Mouse (Mus musculus) liver, postnatal 0 days (tissue): ENCODE data around the gene Arhgap20. TPM values are rescaled to one million over a fixed set of nuclear protein-coding genes. Genes with fewer than 3 reads are reported as not detected.

Experiments
- ATAC-seq: fragments of 200-750 bp; cut with Nextera tagmentation; 2 replicates; pipeline ENCODE4 v1.8.0; 2017; ENCODE audit warnings: mild to moderate bottlenecking, moderate library complexity
- DNase-seq: peaks from one replicate; pipeline ENCODE4 v3.0.0-alpha.2; 2016
- H3K27ac ChIP-seq: fragments of 300-500 bp; sonication (generic); 2 replicates; pipeline ENCODE4 v1.5.1; 2014; ENCODE audit warnings: antibody characterized with exemption, moderate library complexity, mild to moderate bottlenecking, low read depth
- H3K27me3 ChIP-seq: fragments of 300-500 bp; sonication (generic); 2 replicates; pipeline ENCODE4 v1.6.1; 2014; ENCODE audit warnings: low read length, control low read depth, mixed read lengths; ENCODE audit not compliant: insufficient read depth
- H3K36me3 ChIP-seq: fragments of 300-500 bp; sonication (generic); replicated peaks from 2 replicates; pipeline ENCODE4 v1.6.1; 2014; ENCODE audit warnings: mild to moderate bottlenecking, control low read depth, low read length, moderate library complexity, mixed read lengths; ENCODE audit not compliant: insufficient read depth
- H3K4me1 ChIP-seq: fragments of 300-500 bp; sonication (generic); 2 replicates; pipeline ENCODE4 v1.6.1; 2014; ENCODE audit warnings: antibody characterized with exemption, mild to moderate bottlenecking, control low read depth; ENCODE audit not compliant: insufficient read depth
- H3K4me2 ChIP-seq: fragments of 300-500 bp; sonication (generic); 2 replicates; pipeline ENCODE4 v1.6.1; 2014; ENCODE audit warnings: low read depth, mild to moderate bottlenecking, low read length, moderate library complexity, mixed read lengths
- H3K4me3 ChIP-seq: fragments of 300-500 bp; sonication (generic); 2 replicates; pipeline ENCODE4 v1.5.1; 2014; ENCODE audit warnings: low read depth, low read length
- H3K9ac ChIP-seq: fragments of 300-500 bp; sonication (generic); replicated peaks from 2 replicates; pipeline ENCODE4 v1.6.1; 2014; ENCODE audit warnings: mild to moderate bottlenecking, moderate library complexity
- H3K9me3 ChIP-seq: fragments of 300-500 bp; sonication (generic); 2 replicates; pipeline ENCODE4 v1.6.1; 2016; ENCODE audit warnings: mild to moderate bottlenecking, control low read depth, low read length, mixed read lengths
- CTCF ChIP-seq: sonication (generic); IDR thresholded peaks from 2 replicates; pipeline ENCODE4 v1.5.1; 2016; ENCODE audit warnings: antibody characterized with exemption, low read depth
- EP300 ChIP-seq: IDR thresholded peaks from 2 replicates; pipeline ENCODE4 v1.6.1; 2016; ENCODE audit warnings: antibody characterized with exemption, low read depth, mild to moderate bottlenecking
- WGBS: fragments of 180-500 bp; shearing (Covaris S2); extraction: QIAGEN DNeasy Blood & Tissue Kit; methylation state at CpG from one replicate; pipeline ENCODE4 v1.1.7; 2014; ENCODE audit not compliant: insufficient replicate concordance; 5-methylcytosine and 5-hydroxymethylcytosine counted together
- polyA plus RNA-seq: library from polyadenylated mRNA; unstranded; fragments of >200 nt; fragmentation: Nextera tagmentation; extraction: Ambion mirVana; gene quantifications from 2 replicates; pipeline ENCODE4 v1.2.1, GENCODE M21; 2015

Gene Arhgap20
- polyA plus RNA-seq, 1 experiment from 2014 or later = 0.02 TPM

DNA sequence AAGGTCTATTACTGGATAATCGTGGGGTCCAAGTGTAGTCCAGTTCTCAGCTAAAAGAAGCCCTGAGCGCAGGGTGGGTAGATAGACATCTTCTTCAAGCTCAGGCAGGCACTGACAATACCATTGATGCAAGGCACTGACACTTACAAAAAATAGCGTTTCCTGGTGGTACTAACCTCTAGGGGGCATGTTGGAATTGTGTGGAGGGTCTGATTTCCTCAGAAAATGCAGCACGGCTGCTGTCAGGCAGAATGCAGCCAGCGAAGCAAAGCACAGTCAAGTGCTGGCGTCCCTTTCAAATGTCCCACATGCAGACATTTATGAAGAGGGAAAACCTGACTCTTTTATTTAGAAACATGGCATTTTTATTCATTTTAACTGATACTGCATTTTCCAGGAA is 22.2 kb downstream of the Arhgap20 start:
- DNase-seq = no peak
- H3K4me2 ChIP-seq = no peak overlapping the region
- H3K27ac ChIP-seq = no peak overlapping the region
- no peak overlapping the region for H3K4me3 ChIP-seq
- no peaks in the 10 kb centered on the region for H3K9me3 ChIP-seq
- H3K4me1 ChIP-seq = no peaks in the 10 kb centered on the region
- H3K27me3 ChIP-seq = 0 out of 2 replicates have a peak, but pooled peaks cover 3% of the 10 kb centered on the region
- no peaks in the 10 kb centered on the region for H3K36me3 ChIP-seq
- TF ChIP-seq CTCF = no peak
- no peak for TF ChIP-seq EP300
- H3K9ac ChIP-seq = no peak overlapping the region
- WGBS = 44% methylated on average over 6 of the region's 6 CpGs
- ATAC-seq = no peak

GRCm38 (mm10) chr9:51788466-51788865 is 23.3 kb downstream of the Arhgap20 start:
- Histone ChIP-seq H3K4me1 (no peaks in the 10 kb centered on the region), H3K9me3 (no peaks in the 10 kb centered on the region), H3K9ac (no peak overlapping the region), H3K27ac (no peak overlapping the region), H3K4me3 (no peak overlapping the region), H3K4me2 (no peak overlapping the region), H3K27me3 (0 out of 2 replicates have a peak, but pooled peaks cover 3% of the 10 kb centered on the region), H3K36me3 (no peaks in the 10 kb centered on the region)
- ATAC-seq (no peak), DNase-seq (no peak)
- WGBS = 31% methylated on average over 1 of the region's 1 CpGs
- TF ChIP-seq EP300 (no peak), CTCF (no peak)

DNA sequence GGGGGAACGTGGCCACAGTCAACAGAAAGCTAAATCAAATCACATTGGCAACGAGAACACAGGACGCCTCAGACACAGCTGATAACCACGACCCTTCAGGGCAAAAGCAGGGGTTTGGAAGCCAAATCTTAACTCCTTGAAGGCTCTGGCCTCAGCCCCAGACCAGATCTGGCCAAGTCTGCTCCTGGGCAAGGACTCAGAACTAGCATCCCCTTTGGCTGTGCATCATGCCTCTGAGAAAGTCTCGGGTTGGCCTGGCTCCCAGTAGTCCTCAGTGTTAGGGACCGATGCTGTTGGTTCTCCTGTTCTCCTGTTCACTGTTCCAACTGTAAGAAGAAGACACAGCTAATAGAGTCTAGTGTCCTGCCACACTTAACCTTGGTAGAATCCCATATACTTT is 30.1 kb downstream of the Arhgap20 start:
- H3K4me3 ChIP-seq = no peak overlapping the region
- H3K9me3 ChIP-seq = no peaks in the 10 kb centered on the region
- no peaks in the 10 kb centered on the region for H3K36me3 ChIP-seq
- H3K27ac ChIP-seq = no peak overlapping the region
- DNase-seq (no peak), ATAC-seq (no peak)
- no peak overlapping the region for H3K9ac ChIP-seq
- WGBS = 71% methylated on average over 6 of the region's 6 CpGs
- H3K4me2 ChIP-seq = no peak overlapping the region
- no peak for TF ChIP-seq CTCF
- TF ChIP-seq EP300 = no peak
- 0 out of 2 replicates have a peak, but pooled peaks cover 3% of the 10 kb centered on the region for H3K27me3 ChIP-seq
- no peaks in the 10 kb centered on the region for H3K4me1 ChIP-seq

GRCm38 (mm10) chr9:51798251-51798650 is 33.1 kb downstream of the Arhgap20 start:
- H3K4me1 ChIP-seq = no peaks in the 10 kb centered on the region
- ATAC-seq = no peak
- no peak overlapping the region for H3K27ac ChIP-seq
- no peak overlapping the region for H3K4me2 ChIP-seq
- TF ChIP-seq EP300 = no peak
- TF ChIP-seq CTCF = no peak
- H3K9me3 ChIP-seq = no peaks in the 10 kb centered on the region
- 74% methylated on average over 5 of the region's 5 CpGs for WGBS
- no peak for DNase-seq
- H3K9ac ChIP-seq = no peak overlapping the region
- no peaks in the 10 kb centered on the region for H3K27me3 ChIP-seq
- H3K4me3 ChIP-seq = no peak overlapping the region
- H3K36me3 ChIP-seq = no peaks in the 10 kb centered on the region

- Histone ChIP-seq H3K4me1 (no peaks in the 10 kb centered on the region), H3K9me3 (no peaks in the 10 kb centered on the region), H3K27ac (no peak overlapping the region), H3K36me3 (no peaks in the 10 kb centered on the region), H3K9ac (no peak overlapping the region), H3K27me3 (no peaks in the 10 kb centered on the region), H3K4me3 (no peak overlapping the region), H3K4me2 (no peak overlapping the region)
- no peak for DNase-seq
- whole genome bisulfite sequencing = 60% methylated on average over 9 of the region's 9 CpGs
- no peak for ATAC-seq
- TF ChIP-seq EP300 = no peak
- TF ChIP-seq CTCF = no peak
These were observed 34.0 kb downstream of the Arhgap20 start for GRCm38 (mm10) chr9:51799156-51799555.

DNA sequence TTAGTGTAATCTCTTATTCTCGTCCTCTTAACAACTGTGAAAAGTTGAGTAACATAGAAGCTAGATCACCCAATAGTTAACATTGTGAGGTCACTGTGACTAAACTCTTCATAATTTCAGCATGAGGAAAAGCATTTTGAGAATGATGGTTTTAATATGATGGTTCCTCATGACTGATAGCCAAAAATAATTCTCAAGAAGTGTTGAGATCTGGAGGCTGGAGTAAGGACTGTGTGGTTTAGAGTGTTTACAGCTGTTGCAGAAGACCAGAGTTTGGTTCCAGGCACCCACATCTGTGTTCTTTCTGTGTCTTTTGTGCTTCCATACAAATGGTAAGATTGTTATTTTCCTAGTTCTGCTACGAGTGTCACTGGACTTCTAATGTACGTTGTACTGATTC is 42.1 kb downstream of the Arhgap20 start:
- ATAC-seq (no peak), DNase-seq (no peak)
- Histone ChIP-seq H3K9ac (no peak overlapping the region), H3K27ac (no peak overlapping the region), H3K9me3 (no peaks in the 10 kb centered on the region), H3K4me3 (no peak overlapping the region), H3K36me3 (no peaks in the 10 kb centered on the region), H3K4me2 (no peak overlapping the region), H3K4me1 (no peaks in the 10 kb centered on the region), H3K27me3 (no peaks in the 10 kb centered on the region)
- TF ChIP-seq EP300 (no peak), CTCF (no peak)
- WGBS = 72% methylated on average over 3 of the region's 3 CpGs

- Histone ChIP-seq H3K27me3 (no peaks in the 10 kb centered on the region), H3K4me2 (no peak overlapping the region), H3K4me3 (no peak overlapping the region), H3K27ac (no peak overlapping the region), H3K36me3 (no peaks in the 10 kb centered on the region), H3K9me3 (no peaks in the 10 kb centered on the region), H3K9ac (no peak overlapping the region), H3K4me1 (no peaks in the 10 kb centered on the region)
- WGBS = 61% methylated on average over 1 of the region's 1 CpGs
- ATAC-seq (no peak), DNase-seq (no peak)
- TF ChIP-seq EP300 (no peak), CTCF (no peak)
These were observed 47.8 kb downstream of the Arhgap20 start for GRCm38 (mm10) chr9:51812931-51813330.
